Mouse (Mus musculus): ENCODE data around the gene Bmper.

The Bmper gene

GRCm38 (mm10) chr9:23306226-23306625, 83.3 kb downstream of the Bmper start:
- no peak for DNase-seq

- no peak for DNase-seq
Measured at GRCm38 (mm10) chr9:23307835-23308234, 85.0 kb downstream of the Bmper start.

GRCm38 (mm10) chr9:23310953-23311352, 88.1 kb downstream of the Bmper start:
- no peak for DNase-seq

GRCm38 (mm10) chr9:23311956-23312355, 89.1 kb downstream of the Bmper start:
- DNase-seq = no peak

GRCm38 (mm10) chr9:23312877-23313276, 90.0 kb downstream of the Bmper start:
- no peak for DNase-seq

GRCm38 (mm10) chr9:23315631-23316330, 92.9 kb downstream of the Bmper start:
- DNase-seq = no peak

GRCm38 (mm10) chr9:23327830-23328229, 105.0 kb downstream of the Bmper start:
- no peak for DNase-seq

GRCm38 (mm10) chr9:23333041-23333622, 110.3 kb downstream of the Bmper start:
- no peak for DNase-seq

GRCm38 (mm10) chr9:23340551-23340950, 117.7 kb downstream of the Bmper start:
- DNase-seq = no peak

- no peak for DNase-seq
Measured at GRCm38 (mm10) chr9:23341246-23341645, 118.4 kb downstream of the Bmper start.

- DNase-seq = no peak
Measured at GRCm38 (mm10) chr9:23344353-23344752, 121.5 kb downstream of the Bmper start.

- DNase-seq = no peak
Measured at GRCm38 (mm10) chr9:23345093-23345844, 122.4 kb downstream of the Bmper start.

- DNase-seq = no peak
Measured at GRCm38 (mm10) chr9:23349603-23350002, 126.7 kb downstream of the Bmper start.

- no peak for DNase-seq
Measured at GRCm38 (mm10) chr9:23351400-23351799, 128.5 kb downstream of the Bmper start.

GRCm38 (mm10) chr9:23352396-23352795, 129.5 kb downstream of the Bmper start:
- DNase-seq = no peak

- no peak for DNase-seq
Measured at GRCm38 (mm10) chr9:23354201-23354820, 131.4 kb downstream of the Bmper start.

- no peak for DNase-seq
Measured at GRCm38 (mm10) chr9:23358108-23358507, 135.2 kb downstream of the Bmper start.

GRCm38 (mm10) chr9:23363139-23363538, 140.3 kb downstream of the Bmper start:
- DNase-seq = no peak

- DNase-seq = no peak
Measured at GRCm38 (mm10) chr9:23363540-23363939, 140.7 kb downstream of the Bmper start.

GRCm38 (mm10) chr9:23364047-23364446, 141.2 kb downstream of the Bmper start:
- no peak for DNase-seq

- no peak for DNase-seq
Measured at GRCm38 (mm10) chr9:23368124-23368523, 145.2 kb downstream of the Bmper start.

- no peak for DNase-seq
Measured at GRCm38 (mm10) chr9:23374789-23375460, 152.0 kb downstream of the Bmper start.
